Mouse (Mus musculus) kidney, adult 2 months (tissue): ENCODE data around the gene Piezo1. TPM values are rescaled to one million over a fixed set of nuclear protein-coding genes. Genes with fewer than 3 reads are reported as not detected.

Source experiments
- DNase-seq: peaks from one replicate; pipeline ENCODE4 v3.0.0; 2021
- H3K27ac ChIP-seq: fragments of 200-500 bp; 2 replicates; pipeline ENCODE4 v1.5.1; 2012; ENCODE audit warnings: low read depth, low read length, control low read depth, inconsistent platforms; ENCODE audit not compliant: insufficient read depth
- H3K27me3 ChIP-seq: fragments of 200-500 bp; replicated peaks from 2 replicates; pipeline ENCODE4 v1.6.1; 2012; ENCODE audit warnings: mild to moderate bottlenecking, moderate library complexity, low read length, inconsistent platforms; ENCODE audit not compliant: control insufficient read depth, insufficient read depth
- H3K36me3 ChIP-seq: fragments of 200-500 bp; 2 replicates; pipeline ENCODE4 v1.6.1; 2012; ENCODE audit warnings: mild to moderate bottlenecking, moderate library complexity, low read length, inconsistent platforms; ENCODE audit not compliant: control insufficient read depth, insufficient read depth
- H3K4me1 ChIP-seq: fragments of 200-500 bp; 2 replicates; pipeline ENCODE4 v1.6.1; 2011; ENCODE audit warnings: low read length; ENCODE audit not compliant: control insufficient read depth, insufficient read depth
- H3K4me3 ChIP-seq: fragments of 200-500 bp; 2 replicates; pipeline ENCODE4 v1.5.1; 2011; ENCODE audit warnings: mild to moderate bottlenecking, low read depth, low read length, control low read depth; ENCODE audit not compliant: insufficient read depth
- CTCF ChIP-seq: fragments of 200-500 bp; conservative IDR thresholded peaks from 2 replicates; pipeline ENCODE4 v1.5.1; 2011; ENCODE audit warnings: low read depth, mild to moderate bottlenecking, control low read depth, low read length, moderate library complexity, mixed read lengths; ENCODE audit not compliant: insufficient read depth, insufficient read length
- POLR2A ChIP-seq: fragments of 200-500 bp; IDR thresholded peaks from one replicate; pipeline ENCODE4 v1.6.1; 2011; ENCODE audit warnings: low read depth, low read length, control low read depth
- WGBS: fragments of 180-500 bp; shearing (Covaris S2); methylation state at CpG from one replicate; pipeline ENCODE4 v1.1.7; 2018; 5-methylcytosine and 5-hydroxymethylcytosine counted together
- polyA plus RNA-seq: library from polyadenylated mRNA; depleted of rRNA; stranded (reverse); fragments of >200 nt; gene quantifications from 2 replicates; pipeline ENCODE4 v1.2.3, GENCODE M21; 2012

The Piezo1 gene
- polyA plus RNA-seq, 1 experiment: 102 TPM

DNA sequence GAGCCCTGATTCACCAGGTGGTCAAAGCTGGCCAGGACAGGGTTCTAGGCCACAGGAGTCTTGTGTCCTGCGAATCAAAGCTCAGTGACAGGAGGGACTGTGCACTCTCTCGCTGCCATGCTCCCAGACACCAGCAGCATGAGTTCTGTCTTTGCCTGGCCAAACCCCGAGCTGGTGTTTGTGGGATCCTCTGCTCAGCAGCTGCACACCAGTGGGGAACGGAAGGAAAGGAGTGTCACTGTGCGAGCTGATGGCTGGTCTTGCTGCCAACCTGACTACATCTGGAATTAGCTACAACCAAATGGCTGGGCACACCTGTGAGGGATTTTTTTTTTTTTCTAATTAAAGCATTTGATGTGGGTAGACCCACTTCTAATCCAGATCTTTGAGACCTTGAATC lies 80.4 kb downstream of the Piezo1 start:
- TF ChIP-seq CTCF (no peak), POLR2A (no peak)
- no peak overlapping the region for H3K4me3 ChIP-seq
- WGBS: 88% methylated on average over 5 of the region's 5 CpGs

DNA sequence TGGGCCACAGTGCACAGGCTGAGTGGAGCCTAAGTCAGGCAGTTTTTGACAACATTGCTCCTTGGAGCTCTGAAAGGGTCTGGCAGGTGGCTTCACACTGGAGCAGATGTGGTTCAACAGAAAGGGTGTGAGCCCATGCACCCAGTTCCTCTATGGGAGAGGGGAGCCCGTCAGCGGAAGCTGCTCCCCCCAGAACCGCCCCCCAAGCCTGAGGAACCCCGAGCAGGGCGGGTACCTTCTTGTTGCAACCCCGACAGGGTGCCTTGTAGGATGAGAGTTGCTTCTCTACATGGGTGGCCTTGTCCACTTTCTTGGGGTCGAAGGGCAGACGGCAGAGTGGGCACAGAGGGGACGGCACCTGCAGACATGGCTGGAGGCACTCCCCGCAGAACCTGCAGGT lies 81.2 kb downstream of the Piezo1 start:
- H3K27ac ChIP-seq: no peak overlapping the region
- H3K36me3 ChIP-seq: no peaks in the 10 kb centered on the region
- no peak overlapping the region for H3K4me3 ChIP-seq
- peaks cover 8% of the 10 kb centered on the region for H3K4me1 ChIP-seq
- H3K27me3 ChIP-seq: no peaks in the 10 kb centered on the region
- 91% methylated on average over 10 of the region's 10 CpGs for WGBS
- TF ChIP-seq CTCF (no peak), POLR2A (no peak)
- DNase-seq: no peak

More for the DNA sequence above, 80.4 kb downstream of the Piezo1 start:
- no peak for DNase-seq
- H3K27ac ChIP-seq: no peak overlapping the region
- peaks cover 8% of the 10 kb centered on the region for H3K4me1 ChIP-seq
- no peaks in the 10 kb centered on the region for H3K27me3 ChIP-seq
- H3K36me3 ChIP-seq: no peaks in the 10 kb centered on the region

DNA sequence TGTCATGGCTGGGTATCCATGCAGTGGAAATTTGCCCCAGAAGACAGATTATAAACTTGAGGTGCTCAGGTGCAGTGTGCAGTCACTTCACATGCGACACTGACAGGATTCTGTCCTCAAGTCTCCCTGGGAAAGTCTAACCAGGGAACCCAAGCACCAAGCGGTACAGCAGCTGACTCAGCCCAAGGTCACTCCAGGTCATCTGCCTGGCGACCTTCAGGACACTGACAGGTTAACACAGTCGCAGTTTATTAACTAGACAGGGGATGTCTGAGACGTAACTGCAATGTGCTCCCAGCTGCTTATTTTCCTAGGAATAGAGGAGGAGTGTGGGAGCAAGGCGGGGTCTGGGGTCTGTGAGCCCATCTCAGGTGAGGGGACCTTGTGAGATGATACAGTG lies 81.7 kb downstream of the Piezo1 start:
- Histone ChIP-seq H3K4me1 (peaks cover 6% of the 10 kb centered on the region; the same call in 1 of the 2 replicates), H3K27ac (no peak overlapping the region), H3K4me3 (no peak overlapping the region), H3K27me3 (no peaks in the 10 kb centered on the region), H3K36me3 (no peaks in the 10 kb centered on the region)
- peak; percentile 46 for DNase-seq
- WGBS: 59% methylated on average over 6 of the region's 6 CpGs
- no peak for TF ChIP-seq CTCF
- TF ChIP-seq POLR2A: no peak

DNA sequence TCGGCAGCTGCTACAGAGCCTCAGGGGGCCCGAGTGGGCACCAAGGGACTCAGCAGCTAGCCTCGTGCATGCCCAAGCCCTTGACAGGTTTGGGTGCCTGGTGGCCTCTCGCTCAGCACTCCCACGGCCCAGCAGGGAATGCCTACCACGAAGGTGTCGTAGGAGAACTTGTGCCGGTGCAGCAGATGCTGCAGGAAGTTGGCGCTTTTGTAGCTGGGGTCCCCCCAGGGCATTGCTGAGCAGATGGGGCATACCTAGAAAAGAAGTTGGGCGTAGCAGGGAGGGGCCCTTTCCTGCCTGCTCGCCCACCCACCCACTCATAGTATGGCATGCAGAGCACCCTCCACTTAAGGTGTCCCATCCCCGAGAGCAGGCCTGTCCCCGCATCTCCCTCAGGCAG lies 83.3 kb downstream of the Piezo1 start:
- Histone ChIP-seq H3K27ac (no peak overlapping the region), H3K4me3 (no peak overlapping the region), H3K4me1 (peaks cover 6% of the 10 kb centered on the region; the same call in 1 of the 2 replicates), H3K36me3 (no peaks in the 10 kb centered on the region), H3K27me3 (no peaks in the 10 kb centered on the region)
- 89% methylated on average over 13 of the region's 13 CpGs for WGBS
- no peak for TF ChIP-seq POLR2A
- TF ChIP-seq CTCF: no peak
- no peak for DNase-seq

DNA sequence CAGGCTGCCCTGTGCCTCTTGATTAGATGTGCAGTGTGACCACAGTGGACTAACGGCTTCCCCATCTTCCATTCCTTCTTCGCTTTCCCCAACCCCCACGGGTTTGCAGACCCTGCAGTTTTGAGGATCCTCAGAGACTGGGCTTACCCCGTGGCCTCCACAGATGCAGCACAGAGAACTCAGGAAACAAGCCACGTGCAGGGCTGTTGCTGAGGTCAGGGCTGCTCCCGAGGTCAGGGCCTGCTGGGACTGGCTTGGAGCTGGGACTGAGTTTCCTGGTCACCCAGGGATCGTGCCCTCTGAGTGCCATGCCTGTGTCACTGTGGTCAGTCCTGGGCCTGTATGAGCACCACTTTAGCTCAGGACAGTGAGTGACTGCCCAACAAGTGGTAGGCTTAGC lies 86.1 kb downstream of the Piezo1 start:
- no peak for TF ChIP-seq POLR2A
- TF ChIP-seq CTCF: no peak
- H3K36me3 ChIP-seq: no peaks in the 10 kb centered on the region
- H3K4me3 ChIP-seq: no peak overlapping the region
- no peaks in the 10 kb centered on the region for H3K27me3 ChIP-seq
- no peak overlapping the region for H3K27ac ChIP-seq
- DNase-seq: no peak
- WGBS: 70% methylated on average over 7 of the region's 7 CpGs
- H3K4me1 ChIP-seq: peaks cover 17% of the 10 kb centered on the region

DNA sequence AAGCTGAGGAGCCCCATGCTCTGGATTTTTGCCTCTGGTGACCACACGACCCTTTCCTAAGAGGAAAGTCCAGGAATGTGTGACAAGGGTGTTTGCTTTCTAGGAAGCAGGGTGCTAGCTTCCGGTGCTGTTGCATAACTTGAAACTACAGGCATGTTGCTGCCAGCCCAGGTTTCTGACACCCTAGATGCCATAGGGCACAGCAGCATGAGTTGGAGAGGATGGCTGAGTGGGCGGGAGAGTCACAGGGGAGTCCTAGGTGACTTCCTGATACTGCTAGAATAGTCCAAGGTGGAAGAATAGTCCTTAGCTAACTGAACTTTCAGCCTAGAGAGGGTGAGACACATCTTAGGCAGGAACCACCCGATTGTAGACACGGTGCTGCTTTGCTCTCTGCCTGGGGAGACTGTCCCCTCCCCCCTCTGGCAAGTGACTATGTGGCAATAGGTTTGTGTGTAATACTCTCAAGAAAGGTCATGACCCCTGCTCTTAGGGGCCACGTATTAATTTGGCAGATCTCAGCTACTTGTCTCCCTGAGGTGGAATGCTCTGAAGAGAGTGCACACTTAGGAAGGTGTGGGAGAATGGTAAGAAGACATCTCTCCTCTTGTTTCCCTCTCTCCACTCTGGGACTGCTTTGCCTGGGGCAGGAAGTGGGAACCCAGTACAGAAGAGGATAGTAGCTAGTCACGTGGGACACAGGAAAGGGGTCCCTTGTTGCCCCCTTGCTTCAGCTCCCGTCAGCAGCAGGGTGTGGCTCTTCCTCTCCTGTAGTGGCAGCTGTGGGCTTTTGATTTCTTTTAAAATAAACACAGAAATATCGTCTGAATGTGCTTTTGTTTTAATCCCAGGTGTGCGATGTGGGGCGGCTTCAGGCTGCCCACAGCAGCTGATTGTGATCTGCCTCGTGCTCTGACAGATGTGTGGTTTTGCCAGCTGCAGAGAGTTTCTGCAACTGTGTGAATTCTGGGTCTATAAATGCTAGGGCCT lies 87.2 kb downstream of the Piezo1 start:
- Histone ChIP-seq H3K36me3 (no peaks in the 10 kb centered on the region), H3K4me3 (no peak overlapping the region), H3K27me3 (no peaks in the 10 kb centered on the region), H3K4me1 (peaks cover 14% of the 10 kb centered on the region; the same call in 1 of the 2 replicates), H3K27ac (no peak overlapping the region)
- WGBS: 44% methylated on average over 12 of the region's 12 CpGs
- TF ChIP-seq CTCF (no peak), POLR2A (no peak)
- peak; percentile 42 for DNase-seq

DNA sequence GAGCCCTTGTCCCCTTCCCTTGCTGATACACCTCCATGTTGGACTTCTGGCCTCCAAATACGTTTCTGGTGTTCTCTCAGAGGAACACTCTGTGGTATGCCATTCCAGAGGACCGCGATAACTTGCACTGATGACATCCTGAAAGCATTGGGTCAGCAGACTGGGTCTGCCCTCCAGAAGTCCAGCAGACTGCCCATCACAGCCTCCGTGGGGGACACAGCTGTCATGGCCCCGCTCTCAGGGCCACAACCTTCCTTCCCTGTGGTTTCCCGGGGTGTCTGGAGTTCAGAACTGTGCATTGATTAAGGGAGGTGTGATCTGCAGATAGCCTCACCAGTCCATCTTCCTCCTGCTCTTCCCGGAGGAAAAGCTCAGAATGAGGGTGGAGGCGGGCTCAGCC lies 88.6 kb downstream of the Piezo1 start:
- DNase-seq: no peak
- no peaks in the 10 kb centered on the region for H3K36me3 ChIP-seq
- WGBS: 86% methylated on average over 8 of the region's 8 CpGs
- no peaks in the 10 kb centered on the region for H3K27me3 ChIP-seq
- TF ChIP-seq POLR2A (no peak), CTCF (no peak)
- H3K4me1 ChIP-seq: peaks cover 14% of the 10 kb centered on the region; the same call in 1 of the 2 replicates
- no peak overlapping the region for H3K27ac ChIP-seq
- no peak overlapping the region for H3K4me3 ChIP-seq
